Mouse (Mus musculus): ENCODE results near the gene Spry1. TPM values are rescaled to one million over a fixed set of nuclear protein-coding genes. Genes with fewer than 3 reads are reported as not detected.

Gene Spry1
- polyA plus RNA-seq, 1 experiment: 20.6 TPM

DNA sequence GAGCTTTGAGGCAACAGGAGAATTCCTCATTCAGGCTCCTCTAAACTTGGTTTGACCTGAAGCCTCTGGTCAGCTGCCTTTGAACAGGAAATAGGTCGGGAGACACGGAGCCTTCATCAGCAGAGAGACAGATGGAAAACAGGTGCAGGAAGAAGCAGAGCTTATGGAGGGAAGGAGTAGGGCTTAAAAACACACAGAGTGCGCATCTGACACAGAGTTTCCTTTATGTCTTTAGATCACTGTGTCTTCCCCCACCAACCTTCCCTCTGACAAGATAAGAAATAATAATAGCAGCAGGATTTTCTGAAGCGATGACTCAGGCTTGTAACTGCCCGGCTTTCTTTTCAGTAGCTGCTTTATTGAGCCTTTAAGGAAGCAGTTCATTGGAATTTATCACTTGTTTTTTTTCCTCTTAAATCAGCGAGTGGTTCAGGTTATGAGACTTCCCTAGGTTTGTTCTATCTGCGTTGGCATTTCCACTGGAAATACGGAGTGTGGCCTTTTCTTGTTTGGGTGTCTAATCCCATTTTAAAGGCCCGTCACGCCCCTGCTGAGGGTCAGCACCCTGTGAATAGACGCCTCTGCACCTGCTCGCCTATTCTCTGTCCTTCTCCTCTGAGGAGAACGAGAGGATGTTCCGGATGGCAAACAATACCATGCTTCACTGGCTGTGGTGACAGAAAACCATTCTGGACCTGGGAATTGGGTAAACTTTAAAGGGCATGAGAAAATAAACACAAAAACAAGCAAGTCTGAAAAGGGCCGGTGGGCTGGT is 32.7 kb downstream of the Spry1 start:
- Histone ChIP-seq H3K4me3 (no peak overlapping the region), H3ac (ENCODE audit: control insufficient read depth, insufficient read length) (no peak overlapping the region), H3K79me2 (ENCODE audit: control insufficient read depth, insufficient read depth) (no peaks in the 10 kb centered on the region), H3K4me2 (ENCODE audit: low read depth) (peak overlapping the region; percentile 62), H3K27me3 (ENCODE audit: control insufficient read depth, insufficient read depth, insufficient read length) (no peaks in the 10 kb centered on the region), H3K36me3 (ENCODE audit: control insufficient read depth, insufficient read depth) (no peaks in the 10 kb centered on the region)
- TF ChIP-seq POLR2AphosphoS2 (IDR thresholded peaks at IDR 0.05; ENCODE audit: insufficient read length, low read depth): no peak
- peak; percentile 91 for TF ChIP-seq TCF12 (IDR thresholded peaks at IDR 0.05; ENCODE audit: insufficient read depth, poor library complexity, severe bottlenecking)
- TF ChIP-seq POLR2A (IDR thresholded peaks at IDR 0.05; ENCODE audit: insufficient read length, low read depth): no peak
- TF ChIP-seq TCF3 (IDR thresholded peaks at IDR 0.05; ENCODE audit: insufficient read length, low read depth): no peak
- peak in 2 of 3 experiments; percentile 67 to 71 for TF ChIP-seq MYOG (IDR thresholded peaks at IDR 0.05; ENCODE audit: control insufficient read depth in 1 of 3, insufficient read depth in 1 of 3, insufficient read length in 2 of 3, low read depth in 2 of 3)
- no peak for TF ChIP-seq SRF (IDR thresholded peaks at IDR 0.05; ENCODE audit: control insufficient read depth, insufficient read length, low read depth)
- peak; percentile 73 to 92 (median 90) for TF ChIP-seq MYOD1 (IDR thresholded peaks at IDR 0.05; ENCODE audit: control insufficient read depth in 1 of 3, insufficient read length in 2 of 3, low read depth in 2 of 3)
- no peak for TF ChIP-seq CEBPB (IDR thresholded peaks at IDR 0.05; ENCODE audit: insufficient read depth, poor library complexity, severe bottlenecking)

DNA sequence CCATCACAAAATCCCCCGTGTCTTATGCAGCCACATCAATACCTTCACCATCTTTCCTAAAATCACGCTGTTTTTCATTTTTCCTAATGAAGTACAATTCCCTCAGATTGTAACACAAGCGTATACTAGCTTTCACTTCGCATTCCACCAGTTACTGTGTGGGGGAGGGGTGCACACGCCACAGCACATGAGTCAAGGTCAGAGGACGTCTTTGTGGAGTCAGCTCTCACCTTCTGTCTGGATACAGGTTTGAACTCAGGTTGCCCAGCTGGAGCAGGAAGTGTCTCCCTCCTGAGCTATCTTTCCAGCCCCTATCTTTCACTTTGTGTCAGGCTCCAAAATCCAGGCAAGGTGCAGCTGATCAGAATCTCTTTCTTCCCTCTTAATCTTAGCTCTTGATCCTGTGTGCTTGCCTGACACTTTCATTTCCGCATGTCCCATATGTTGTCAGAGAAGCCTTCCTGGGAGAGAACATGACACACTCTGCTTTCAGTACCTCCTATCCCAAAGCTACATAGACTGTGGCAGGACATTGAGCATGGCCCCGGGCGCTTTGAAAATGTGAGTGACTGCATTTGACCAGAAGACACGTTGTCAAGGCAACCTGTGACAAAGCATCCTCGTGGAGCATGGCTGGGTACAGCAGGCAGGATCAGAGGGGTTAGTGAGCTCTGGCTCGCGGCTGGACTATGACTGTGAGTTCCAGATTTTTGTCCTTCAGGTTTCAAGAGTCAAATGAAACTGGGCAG is 33.9 kb downstream of the Spry1 start:
- no peak overlapping the region for H3ac ChIP-seq (ENCODE audit: control insufficient read depth, insufficient read length)
- H3K4me2 ChIP-seq (ENCODE audit: low read depth): no peak overlapping the region
- TF ChIP-seq MYOG (IDR thresholded peaks at IDR 0.05; ENCODE audit: control insufficient read depth in 1 of 3, insufficient read depth in 1 of 3, insufficient read length in 2 of 3, low read depth in 2 of 3) (no peak), SRF (IDR thresholded peaks at IDR 0.05; ENCODE audit: control insufficient read depth, insufficient read length, low read depth) (no peak), USF1 (IDR thresholded peaks at IDR 0.05; ENCODE audit: low read depth) (no peak), TCF12 (IDR thresholded peaks at IDR 0.05; ENCODE audit: insufficient read depth, poor library complexity, severe bottlenecking) (no peak), REST (IDR thresholded peaks at IDR 0.05; ENCODE audit: insufficient read depth, insufficient read length) (no peak), MYOD1 (IDR thresholded peaks at IDR 0.05; ENCODE audit: control insufficient read depth in 1 of 3, insufficient read length in 2 of 3, low read depth in 2 of 3) (no peak), MAX (IDR thresholded peaks at IDR 0.05; ENCODE audit: low read depth) (no peak), TCF3 (IDR thresholded peaks at IDR 0.05; ENCODE audit: insufficient read length, low read depth) (no peak), E2F4 (IDR thresholded peaks at IDR 0.05; ENCODE audit: insufficient read depth) (no peak), POLR2A (IDR thresholded peaks at IDR 0.05; ENCODE audit: insufficient read length, low read depth) (no peak), CEBPB (IDR thresholded peaks at IDR 0.05; ENCODE audit: insufficient read depth, poor library complexity, severe bottlenecking) (no peak), POLR2AphosphoS2 (IDR thresholded peaks at IDR 0.05; ENCODE audit: insufficient read length, low read depth) (no peak)
- H3K36me3 ChIP-seq (ENCODE audit: control insufficient read depth, insufficient read depth): no peaks in the 10 kb centered on the region
- no peaks in the 10 kb centered on the region for H3K27me3 ChIP-seq (ENCODE audit: control insufficient read depth, insufficient read depth, insufficient read length)
- no peaks in the 10 kb centered on the region for H3K79me2 ChIP-seq (ENCODE audit: control insufficient read depth, insufficient read depth)
- no peak overlapping the region for H3K4me3 ChIP-seq

DNA sequence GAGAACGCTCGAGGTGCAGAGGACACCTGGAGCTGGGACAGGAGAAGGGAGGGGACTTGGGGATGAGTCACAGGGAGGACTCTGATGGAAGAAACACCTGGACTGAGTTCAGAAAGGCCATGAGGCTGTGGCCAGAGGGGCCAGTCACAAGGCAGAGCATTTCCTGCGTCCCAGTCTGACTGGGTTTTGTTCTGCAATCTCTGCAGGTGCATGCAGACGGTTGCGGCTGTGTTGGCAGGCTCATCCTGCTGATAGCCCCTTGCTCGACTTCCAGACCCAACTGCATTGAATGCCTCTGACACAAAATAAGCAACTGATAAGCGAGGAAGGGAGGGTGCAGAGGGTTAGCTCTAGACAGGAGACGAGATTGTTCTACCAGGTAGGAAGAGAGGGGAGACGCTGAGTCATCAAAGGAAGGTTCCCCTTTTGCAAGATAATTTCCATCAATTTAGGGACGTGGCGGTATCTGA is 35.3 kb downstream of the Spry1 start:
- Histone ChIP-seq H3K4me2 (ENCODE audit: low read depth) (no peak overlapping the region), H3K4me3 (no peak overlapping the region), H3K36me3 (ENCODE audit: control insufficient read depth, insufficient read depth) (no peaks in the 10 kb centered on the region), H3ac (ENCODE audit: control insufficient read depth, insufficient read length) (no peak overlapping the region), H3K27me3 (ENCODE audit: control insufficient read depth, insufficient read depth, insufficient read length) (no peaks in the 10 kb centered on the region), H3K79me2 (ENCODE audit: control insufficient read depth, insufficient read depth) (no peaks in the 10 kb centered on the region)
- TF ChIP-seq POLR2A (IDR thresholded peaks at IDR 0.05; ENCODE audit: insufficient read length, low read depth) (no peak), MYOD1 (IDR thresholded peaks at IDR 0.05; ENCODE audit: control insufficient read depth in 1 of 3, insufficient read length in 2 of 3, low read depth in 2 of 3) (no peak), MYOG (IDR thresholded peaks at IDR 0.05; ENCODE audit: control insufficient read depth in 1 of 3, insufficient read depth in 1 of 3, insufficient read length in 2 of 3, low read depth in 2 of 3) (no peak)

DNA sequence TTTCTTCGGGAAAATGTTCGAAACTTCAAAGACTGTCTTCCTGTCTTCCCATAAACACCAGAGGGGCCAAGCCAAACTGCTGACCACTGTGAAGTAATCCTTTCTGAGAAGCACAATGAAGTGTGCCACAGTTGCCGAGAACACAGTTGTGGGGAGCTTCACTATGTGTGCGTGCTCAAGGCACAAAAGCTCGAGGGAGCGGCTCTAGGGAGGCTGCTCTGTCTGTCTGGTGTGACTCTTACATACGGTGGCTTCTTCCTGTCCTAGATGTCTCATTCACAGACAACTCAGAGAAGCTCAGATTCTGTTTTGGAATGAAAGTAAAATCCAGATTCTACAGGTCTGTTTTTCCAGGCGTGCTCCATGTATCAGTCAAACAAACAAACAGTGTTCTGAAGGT is 36.5 kb downstream of the Spry1 start:
- Histone ChIP-seq H3K36me3 (ENCODE audit: control insufficient read depth, insufficient read depth) (no peaks in the 10 kb centered on the region), H3K79me2 (ENCODE audit: control insufficient read depth, insufficient read depth) (no peaks in the 10 kb centered on the region), H3ac (ENCODE audit: control insufficient read depth, insufficient read length) (no peak overlapping the region), H3K4me2 (ENCODE audit: low read depth) (no peak overlapping the region), H3K4me3 (no peak overlapping the region), H3K27me3 (ENCODE audit: control insufficient read depth, insufficient read depth, insufficient read length) (no peaks in the 10 kb centered on the region)
- TF ChIP-seq MYOG (IDR thresholded peaks at IDR 0.05; ENCODE audit: control insufficient read depth in 1 of 3, insufficient read depth in 1 of 3, insufficient read length in 2 of 3, low read depth in 2 of 3): no peak
- TF ChIP-seq REST (IDR thresholded peaks at IDR 0.05; ENCODE audit: insufficient read depth, insufficient read length): no peak
- TF ChIP-seq TCF12 (IDR thresholded peaks at IDR 0.05; ENCODE audit: insufficient read depth, poor library complexity, severe bottlenecking): no peak
- TF ChIP-seq POLR2A (IDR thresholded peaks at IDR 0.05; ENCODE audit: insufficient read length, low read depth): no peak
- TF ChIP-seq SRF (IDR thresholded peaks at IDR 0.05; ENCODE audit: control insufficient read depth, insufficient read length, low read depth): no peak
- TF ChIP-seq TCF3 (IDR thresholded peaks at IDR 0.05; ENCODE audit: insufficient read length, low read depth): no peak
- TF ChIP-seq POLR2AphosphoS2 (IDR thresholded peaks at IDR 0.05; ENCODE audit: insufficient read length, low read depth): no peak
- no peak for TF ChIP-seq MYOD1 (IDR thresholded peaks at IDR 0.05; ENCODE audit: control insufficient read depth in 1 of 3, insufficient read length in 2 of 3, low read depth in 2 of 3)
- TF ChIP-seq USF1 (IDR thresholded peaks at IDR 0.05; ENCODE audit: low read depth): no peak
- TF ChIP-seq MAX (IDR thresholded peaks at IDR 0.05; ENCODE audit: low read depth): no peak
- TF ChIP-seq E2F4 (IDR thresholded peaks at IDR 0.05; ENCODE audit: insufficient read depth): no peak
- no peak for TF ChIP-seq CEBPB (IDR thresholded peaks at IDR 0.05; ENCODE audit: insufficient read depth, poor library complexity, severe bottlenecking)
